Mouse (Mus musculus): Measurements from ENCODE around the gene Hus1b. TPM values are rescaled to one million over a fixed set of nuclear protein-coding genes. Genes with fewer than 3 reads are reported as not detected.

Hus1b gene
- polyA plus RNA-seq, 1 experiment from 2014 or later, result 0.32 TPM

- Histone ChIP-seq H3K4me1 (no peaks in the 10 kb centered on the region), H3K9me3 (no peaks in the 10 kb centered on the region), H3K4me3 (no peak overlapping the region), H3K36me3 (replicated peaks) (peaks cover 15% of the 10 kb centered on the region; the same call in 1 of the 2 replicates), H3K27ac (replicated peaks) (no peak overlapping the region), H3K27me3 (replicated peaks; ENCODE audit: low read depth, poor library complexity, severe bottlenecking) (no peaks in the 10 kb centered on the region)
- no peak for DNase-seq (ENCODE audit: low spot score)
- 85% methylated on average over 6 of the region's 6 CpGs for WGBS
These were observed 14.6 kb downstream of the Hus1b start for GRCm38 (mm10) chr13:30932972-30933371.

GRCm38 (mm10) chr13:30931613-30932012 is 15.9 kb downstream of the Hus1b start:
- no peaks in the 10 kb centered on the region for H3K9me3 ChIP-seq
- H3K27ac ChIP-seq (replicated peaks), result no peak overlapping the region
- WGBS, result 85% methylated on average over 4 of the region's 4 CpGs
- no peak overlapping the region for H3K4me3 ChIP-seq
- DNase-seq (ENCODE audit: low spot score), result no peak
- H3K27me3 ChIP-seq (replicated peaks; ENCODE audit: low read depth, poor library complexity, severe bottlenecking), result no peaks in the 10 kb centered on the region
- H3K4me1 ChIP-seq, result no peaks in the 10 kb centered on the region
- H3K36me3 ChIP-seq (replicated peaks), result peaks cover 13% of the 10 kb centered on the region; the same call in 1 of the 2 replicates

GRCm38 (mm10) chr13:30929119-30929518 is 18.4 kb downstream of the Hus1b start:
- no peak for DNase-seq (ENCODE audit: low spot score)
- WGBS, result 92% methylated on average over 2 of the region's 2 CpGs
- no peaks in the 10 kb centered on the region for H3K9me3 ChIP-seq
- H3K36me3 ChIP-seq (replicated peaks), result peaks cover 17% of the 10 kb centered on the region
- no peaks in the 10 kb centered on the region for H3K4me1 ChIP-seq
- H3K4me3 ChIP-seq, result no peak overlapping the region
- H3K27me3 ChIP-seq (replicated peaks; ENCODE audit: low read depth, poor library complexity, severe bottlenecking), result no peaks in the 10 kb centered on the region
- H3K27ac ChIP-seq (replicated peaks), result no peak overlapping the region

GRCm38 (mm10) chr13:30924269-30924668 is 23.3 kb downstream of the Hus1b start:
- peaks cover 23% of the 10 kb centered on the region for H3K36me3 ChIP-seq (replicated peaks)
- DNase-seq (ENCODE audit: low spot score), result no peak
- H3K9me3 ChIP-seq, result no peaks in the 10 kb centered on the region
- 91% methylated on average over 6 of the region's 6 CpGs for WGBS
- peaks cover 5% of the 10 kb centered on the region; the same call in 1 of the 2 replicates for H3K4me1 ChIP-seq
- no peaks in the 10 kb centered on the region for H3K27me3 ChIP-seq (replicated peaks; ENCODE audit: low read depth, poor library complexity, severe bottlenecking)
- no peak overlapping the region for H3K4me3 ChIP-seq
- H3K27ac ChIP-seq (replicated peaks), result no peak overlapping the region

GRCm38 (mm10) chr13:30921914-30922313 is 25.6 kb downstream of the Hus1b start:
- Histone ChIP-seq H3K4me3 (no peak overlapping the region), H3K27ac (replicated peaks) (no peak overlapping the region), H3K4me1 (peaks cover 5% of the 10 kb centered on the region; the same call in 1 of the 2 replicates), H3K9me3 (no peaks in the 10 kb centered on the region), H3K36me3 (replicated peaks) (peaks cover 21% of the 10 kb centered on the region), H3K27me3 (replicated peaks; ENCODE audit: low read depth, poor library complexity, severe bottlenecking) (no peaks in the 10 kb centered on the region)
- DNase-seq (ENCODE audit: low spot score), result no peak
- 90% methylated on average over 4 of the region's 4 CpGs for WGBS

GRCm38 (mm10) chr13:30913757-30914156 is 33.8 kb downstream of the Hus1b start:
- no peak overlapping the region for H3K27ac ChIP-seq (replicated peaks)
- peaks cover 24% of the 10 kb centered on the region for H3K4me1 ChIP-seq
- H3K27me3 ChIP-seq (replicated peaks; ENCODE audit: low read depth, poor library complexity, severe bottlenecking), result no peaks in the 10 kb centered on the region
- no peak overlapping the region for H3K4me3 ChIP-seq
- H3K36me3 ChIP-seq (replicated peaks), result no peaks in the 10 kb centered on the region
- no peak for DNase-seq (ENCODE audit: low spot score)
- H3K9me3 ChIP-seq, result no peaks in the 10 kb centered on the region

- 14% methylated on average over 4 of the region's 4 CpGs for WGBS
- Histone ChIP-seq H3K36me3 (replicated peaks) (no peaks in the 10 kb centered on the region), H3K4me3 (no peak overlapping the region), H3K9me3 (no peaks in the 10 kb centered on the region), H3K27ac (replicated peaks) (peak overlapping the region; percentile 72; the same call in 1 of the 2 replicates), H3K27me3 (replicated peaks; ENCODE audit: low read depth, poor library complexity, severe bottlenecking) (no peaks in the 10 kb centered on the region), H3K4me1 (peaks cover 24% of the 10 kb centered on the region)
- peak; percentile 64 for DNase-seq (ENCODE audit: low spot score)
These were observed 34.5 kb downstream of the Hus1b start for GRCm38 (mm10) chr13:30913028-30913427.

GRCm38 (mm10) chr13:30911931-30912625 is 35.5 kb downstream of the Hus1b start:
- Histone ChIP-seq H3K36me3 (replicated peaks) (no peaks in the 10 kb centered on the region), H3K27me3 (replicated peaks; ENCODE audit: low read depth, poor library complexity, severe bottlenecking) (no peaks in the 10 kb centered on the region), H3K9me3 (no peaks in the 10 kb centered on the region), H3K27ac (replicated peaks) (no peak overlapping the region; the same call in 1 of the 2 replicates), H3K4me1 (peaks cover 24% of the 10 kb centered on the region), H3K4me3 (no peak overlapping the region)
- DNase-seq (ENCODE audit: low spot score), result no peak
- WGBS, result 67% methylated on average over 5 of the region's 5 CpGs

- Histone ChIP-seq H3K36me3 (replicated peaks) (no peaks in the 10 kb centered on the region), H3K4me3 (no peak overlapping the region), H3K9me3 (no peaks in the 10 kb centered on the region), H3K4me1 (peaks cover 28% of the 10 kb centered on the region), H3K27ac (replicated peaks) (no peak overlapping the region), H3K27me3 (replicated peaks; ENCODE audit: low read depth, poor library complexity, severe bottlenecking) (no peaks in the 10 kb centered on the region)
- DNase-seq (ENCODE audit: low spot score), result no peak
- 71% methylated on average over 5 of the region's 5 CpGs for WGBS
These were observed 36.7 kb downstream of the Hus1b start for GRCm38 (mm10) chr13:30910889-30911288.

- no peaks in the 10 kb centered on the region for H3K27me3 ChIP-seq (replicated peaks; ENCODE audit: low read depth, poor library complexity, severe bottlenecking)
- H3K36me3 ChIP-seq (replicated peaks), result peaks cover 21% of the 10 kb centered on the region
- peak; percentile 38 for DNase-seq (ENCODE audit: low spot score)
- 31% methylated on average over 2 of the region's 2 CpGs for WGBS
- no peak overlapping the region for H3K27ac ChIP-seq (replicated peaks)
- no peaks in the 10 kb centered on the region for H3K9me3 ChIP-seq
- no peak overlapping the region for H3K4me3 ChIP-seq
- peaks cover 20% of the 10 kb centered on the region for H3K4me1 ChIP-seq
These were observed 45.3 kb downstream of the Hus1b start for GRCm38 (mm10) chr13:30902286-30902685.

- WGBS, result 87% methylated on average over 7 of the region's 7 CpGs
- H3K36me3 ChIP-seq (replicated peaks), result peaks cover 21% of the 10 kb centered on the region
- H3K9me3 ChIP-seq, result no peaks in the 10 kb centered on the region
- no peaks in the 10 kb centered on the region for H3K27me3 ChIP-seq (replicated peaks; ENCODE audit: low read depth, poor library complexity, severe bottlenecking)
- H3K4me3 ChIP-seq, result no peak overlapping the region
- no peak overlapping the region for H3K27ac ChIP-seq (replicated peaks)
- DNase-seq (ENCODE audit: low spot score), result no peak
- H3K4me1 ChIP-seq, result peaks cover 20% of the 10 kb centered on the region
These were observed 46.0 kb downstream of the Hus1b start for GRCm38 (mm10) chr13:30901387-30902041.
